In the genomic region with DNA sequence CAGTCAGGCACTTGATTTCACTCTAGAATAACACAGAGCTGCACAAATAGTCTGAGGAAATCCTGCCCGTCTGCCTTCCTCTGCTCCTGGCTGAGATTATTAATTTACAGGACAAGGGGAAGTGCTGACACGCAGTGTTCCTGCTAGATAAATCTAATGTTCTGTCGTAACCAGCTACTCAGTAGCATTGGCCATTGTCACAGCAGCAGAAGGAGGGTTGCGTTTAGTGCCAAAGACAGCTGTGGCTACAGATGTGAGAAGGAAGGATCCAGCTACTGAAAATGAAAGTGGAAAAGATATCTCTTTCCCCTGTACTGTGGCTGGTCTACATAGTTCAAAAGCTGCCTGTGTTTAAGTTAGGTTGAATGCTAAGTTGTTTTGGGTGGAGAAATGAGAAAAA, we compare ENCODE assay signal across 11 mouse cellular contexts. TPM values are rescaled to one million over a fixed set of nuclear protein-coding genes. Genes with fewer than 3 reads are reported as not detected.
DNase-seq lines count a peak whose midpoint lies in the region; ATAC-seq lines count a peak whose summit lies in the region.
"Had no signal": no experiment of that assay in that cellular context is flagged by ENCODE, and none has a peak within 500 bp of the region (broad histone marks: within the 10 kb centered on the region; RNA-seq: fewer than 3 reads in every experiment).

No protein-coding gene starts in this region.

- no peaks in the 10 kb centered on the region for H3K4me1 ChIP-seq in intestine, embryonic 14.5 days (replicated peaks; ENCODE audit: control insufficient read depth, insufficient read depth, low read length)
- no peaks in the 10 kb centered on the region for H3K4me1 ChIP-seq in intestine, embryonic 15.5 days (replicated peaks)
- H3K4me1 ChIP-seq in heart, embryonic 13.5 days = peaks cover 10% of the 10 kb centered on the region; the same call in 1 of the 2 replicates
- peaks cover 4% of the 10 kb centered on the region for H3K4me1 ChIP-seq in megakaryocyte, embryonic 14.5 days
- H3K4me1 ChIP-seq in hindbrain, embryonic 13.5 days (replicated peaks) = no peaks in the 10 kb centered on the region

- H3K4me3 ChIP-seq in intestine, embryonic 14.5 days (ENCODE audit: low read depth, low read length) = no peak overlapping the region
- no peak overlapping the region for H3K4me3 ChIP-seq in intestine, embryonic 15.5 days (replicated peaks)
- no peak overlapping the region for H3K4me3 ChIP-seq in heart, embryonic 13.5 days
- peak overlapping the region; percentile 87 for H3K4me3 ChIP-seq in megakaryocyte, embryonic 14.5 days (replicated peaks)
- no peak overlapping the region for H3K4me3 ChIP-seq in hindbrain, embryonic 13.5 days
- H3K4me3 ChIP-seq: myocyte had no signal

- 0 out of 2 replicates have a peak overlapping the region, but pooled peaks have one; percentile 33 for H3K27ac ChIP-seq in intestine, embryonic 14.5 days (ENCODE audit: low read depth)
- H3K27ac ChIP-seq in intestine, embryonic 15.5 days = no peak overlapping the region
- H3K27ac ChIP-seq in heart, embryonic 13.5 days (replicated peaks) = peak overlapping the region; percentile 9
- no peak overlapping the region for H3K27ac ChIP-seq in hindbrain, embryonic 13.5 days

- H3K9me3 ChIP-seq in intestine, embryonic 14.5 days (ENCODE audit: control insufficient read depth, low read length) = no peaks in the 10 kb centered on the region
- H3K9me3 ChIP-seq in intestine, embryonic 15.5 days = no peaks in the 10 kb centered on the region
- H3K9me3 ChIP-seq in heart, embryonic 13.5 days = no peaks in the 10 kb centered on the region
- no peaks in the 10 kb centered on the region for H3K9me3 ChIP-seq in megakaryocyte, embryonic 14.5 days
- H3K9me3 ChIP-seq in hindbrain, embryonic 13.5 days = no peaks in the 10 kb centered on the region

- DNase-seq in intestine, embryonic 14.5 days (ENCODE audit: low spot score) = no peak
- peak; percentile 56 to 73 for DNase-seq in kidney, postnatal 25 days
- no peak for DNase-seq in frontal cortex, postnatal 14 days (ENCODE audit: low spot score in 2 of 2)
- DNase-seq in layer of hippocampus, adult 8-10 months (ENCODE audit: low spot score in 2 of 2) = no peak
- DNase-seq: gastrocnemius, postnatal 10 days; right cerebral cortex, postnatal 14 days had no signal

- 55% methylated on average over 4 of the region's 4 CpGs for WGBS in intestine, embryonic 14.5 days
- 43% methylated on average over 4 of the region's 4 CpGs for WGBS in intestine, embryonic 15.5 days
- WGBS in heart, embryonic 13.5 days = 42% methylated on average over 4 of the region's 4 CpGs
- 75% methylated on average over 4 of the region's 4 CpGs for WGBS in hindbrain, embryonic 13.5 days

- no peak overlapping the region for H3K4me2 ChIP-seq in intestine, embryonic 14.5 days (ENCODE audit: low read length)
- H3K4me2 ChIP-seq in intestine, embryonic 15.5 days (replicated peaks) = no peak overlapping the region
- H3K4me2 ChIP-seq in heart, embryonic 13.5 days = 0 out of 2 replicates have a peak overlapping the region, but pooled peaks have one; percentile 3
- H3K4me2 ChIP-seq in hindbrain, embryonic 13.5 days = no peak overlapping the region

- no peak for ATAC-seq in intestine, embryonic 14.5 days (replicated peaks; ENCODE audit: low FRiP score, low TSS enrichment, low read depth)
- ATAC-seq in intestine, embryonic 15.5 days = no peak
- ATAC-seq in heart, embryonic 13.5 days (ENCODE audit: extremely low read depth, insufficient number of reproducible peaks, low FRiP score, low TSS enrichment) = no peak; the same call in 1 of the 2 replicates
- no peak for ATAC-seq in hindbrain, embryonic 13.5 days (ENCODE audit: low FRiP score)

- H3K36me3 ChIP-seq in intestine, embryonic 14.5 days (ENCODE audit: control insufficient read depth, insufficient read depth, low read length) = peaks cover 3% of the 10 kb centered on the region
- peaks cover 3% of the 10 kb centered on the region for H3K36me3 ChIP-seq in intestine, embryonic 15.5 days
- peaks cover 24% of the 10 kb centered on the region for H3K36me3 ChIP-seq in heart, embryonic 13.5 days
- no peaks in the 10 kb centered on the region for H3K36me3 ChIP-seq in megakaryocyte, embryonic 14.5 days (replicated peaks; ENCODE audit: low read length)
- H3K36me3 ChIP-seq in hindbrain, embryonic 13.5 days = peaks cover 11% of the 10 kb centered on the region

- no peaks in the 10 kb centered on the region for H3K27me3 ChIP-seq in intestine, embryonic 14.5 days (replicated peaks; ENCODE audit: control insufficient read depth, insufficient read depth, low read length)
- no peaks in the 10 kb centered on the region for H3K27me3 ChIP-seq in intestine, embryonic 15.5 days (replicated peaks)
- H3K27me3 ChIP-seq in heart, embryonic 13.5 days (replicated peaks) = no peaks in the 10 kb centered on the region
- H3K27me3 ChIP-seq in megakaryocyte, embryonic 14.5 days (replicated peaks) = peaks cover 33% of the 10 kb centered on the region
- no peaks in the 10 kb centered on the region for H3K27me3 ChIP-seq in hindbrain, embryonic 13.5 days

- no peak overlapping the region for H3K9ac ChIP-seq in intestine, embryonic 14.5 days (ENCODE audit: low read length)
- no peak overlapping the region for H3K9ac ChIP-seq in intestine, embryonic 15.5 days
- H3K9ac ChIP-seq in heart, embryonic 13.5 days = no peak overlapping the region
- no peak overlapping the region for H3K9ac ChIP-seq in hindbrain, embryonic 13.5 days

RNA-seq across cellular contexts. Expression of gene Nr2c1, which starts 40.7 kb away (rescaled TPM):
- 10.7 and 13.7 TPM in 2 replicates for polyA plus RNA-seq in intestine, embryonic 14.5 days (2014; fragmentation: Nextera tagmentation; extraction: Ambion mirVana)
- 8.3 and 9.0 TPM in 2 replicates for polyA plus RNA-seq in intestine, embryonic 15.5 days (2015; fragmentation: Nextera tagmentation; extraction: Ambion mirVana)
- polyA plus RNA-seq in heart, embryonic 13.5 days (2015; fragmentation: Nextera tagmentation; extraction: Ambion mirVana) = 5.7 and 6.0 TPM in 2 replicates
- 0.67 TPM in 1 of 2 replicates, not detected in the other for polyA plus RNA-seq in megakaryocyte, embryonic 14.5 days (2012; ENCODE audit: insufficient read depth, low replicate concordance)
- polyA plus RNA-seq in hindbrain, embryonic 13.5 days (2015; fragmentation: Nextera tagmentation; extraction: Ambion mirVana) = 8.2 and 9.3 TPM in 2 replicates
- 10 to 100 TPM in 1 of 4 experiments, 1 to 10 TPM in 3; 8.1 to 11.5 (median 8.6) TPM for total RNA-seq in layer of hippocampus, adult 8-10 months (2022)

Comparison
In these comparisons a context has a peak if more than half of its experiments do, and no peak if none do; other contexts are left out.
1. H3K27ac ChIP-seq: peak in intestine, embryonic 14.5 days (single experiment) and heart, embryonic 13.5 days (single experiment); none in intestine, embryonic 15.5 days (single experiment) and hindbrain, embryonic 13.5 days (single experiment).
2. DNase-seq: peak in kidney, postnatal 25 days (2 of 2); none in intestine, embryonic 14.5 days (single experiment), frontal cortex, postnatal 14 days (0 of 2) and layer of hippocampus, adult 8-10 months (0 of 2).